Mouse (Mus musculus): ENCODE results near the gene D630003M21Rik. TPM values are rescaled to one million over a fixed set of nuclear protein-coding genes. Genes with fewer than 3 reads are reported as not detected.
A peak's percentile ranks its signal among the peaks of the same experiment; 100 is the strongest.

The D630003M21Rik gene
- total RNA-seq, 2 experiments from 2014 or later = 3.5 to 3.7 TPM

DNA sequence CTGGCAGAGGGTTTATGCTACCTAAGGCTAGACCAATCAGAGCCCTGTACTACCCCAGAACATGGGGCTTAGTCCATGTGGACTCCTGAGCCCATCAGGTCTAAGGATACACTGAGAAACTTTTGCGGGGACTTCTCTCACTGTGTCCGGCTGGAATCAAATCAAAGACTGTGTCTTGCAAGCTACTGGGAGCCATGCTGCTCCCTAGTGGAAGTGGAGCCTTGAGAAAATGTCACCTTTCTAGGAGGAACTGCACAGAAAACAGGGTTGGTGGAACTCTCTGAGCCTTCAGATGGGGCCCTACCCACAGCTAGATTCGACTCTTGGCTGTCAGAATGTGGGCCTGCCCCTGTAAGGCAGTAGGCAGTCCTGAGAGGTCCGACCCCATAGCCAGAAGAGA is 18.5 kb downstream of the D630003M21Rik start:
- DNase-seq (ENCODE audit: extremely low spot score in 1 of 2, low spot score in 2 of 2) = peak in 1 of 2 experiments; percentile 43

DNA sequence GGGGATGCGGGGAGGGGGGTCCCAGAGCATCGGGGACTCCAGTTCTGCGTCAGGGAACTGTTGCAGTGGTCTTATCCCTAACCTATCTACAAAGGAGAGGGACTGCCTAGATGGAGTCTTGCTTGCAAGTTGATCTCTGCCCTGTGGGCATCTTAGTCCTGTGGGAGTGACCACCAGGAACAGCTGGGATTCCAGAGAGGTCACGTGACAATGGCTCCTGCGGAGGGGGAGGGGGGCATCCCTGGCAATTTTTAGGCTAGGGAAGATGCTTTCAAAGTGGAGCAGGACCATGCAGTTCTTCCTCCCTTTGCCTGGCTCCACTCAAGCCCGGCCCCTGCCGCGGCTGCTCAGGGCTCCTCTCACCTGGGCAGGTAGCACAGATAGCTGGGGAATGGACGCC is 19.2 kb downstream of the D630003M21Rik start:
- H3K4me3 ChIP-seq = no peak overlapping the region
- no peak for TF ChIP-seq CTCF (IDR thresholded peaks at IDR 0.05)
- DNase-seq (ENCODE audit: extremely low spot score in 1 of 2, low spot score in 2 of 2) = no peak
- no peak overlapping the region for H3K27ac ChIP-seq
- intact Hi-C loops (cut with DNase I) = loop anchor here (2.0 to 10.0 kb wide), 3 partner anchors 131 to 575 kb away; no protein-coding TSS in a partner anchor

More for the DNA sequence above, 18.5 kb downstream of the D630003M21Rik start:
- Histone ChIP-seq H3K4me3 (no peak overlapping the region), H3K27ac (no peak overlapping the region)
- intact Hi-C loops (cut with DNase I) = loop anchor here (2.0 kb wide), 2 partner anchors 130 to 138 kb away; no protein-coding TSS in a partner anchor
- TF ChIP-seq CTCF (IDR thresholded peaks at IDR 0.05) = peak; percentile 50

DNA sequence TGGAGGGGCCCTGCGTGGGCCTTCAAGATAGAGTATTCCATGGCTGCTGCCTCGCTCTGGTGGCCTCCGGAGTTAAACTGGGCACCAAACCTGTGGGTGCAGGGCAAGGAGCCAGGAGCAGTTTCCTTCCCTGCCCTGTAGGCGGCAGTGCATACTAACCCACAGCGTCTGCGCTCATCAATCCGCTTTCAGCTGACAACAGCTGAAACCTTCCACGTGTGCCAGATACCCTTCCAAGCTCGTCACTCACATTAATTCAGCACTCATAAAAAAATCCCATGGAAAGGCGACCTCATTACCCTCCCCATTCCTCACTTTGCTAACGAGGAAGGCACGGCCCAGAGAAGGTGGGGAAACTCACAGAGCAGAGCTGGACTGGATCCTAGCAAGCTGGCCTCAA is 21.2 kb downstream of the D630003M21Rik start:
- no peak overlapping the region for H3K4me3 ChIP-seq
- DNase-seq (ENCODE audit: extremely low spot score in 1 of 2, low spot score in 2 of 2) = peak; percentile 61 to 78
- no peak overlapping the region for H3K27ac ChIP-seq
- intact Hi-C loops (cut with DNase I) = loop anchor here (1.0 to 10.0 kb wide), 2 partner anchors 51 to 573 kb away; no protein-coding TSS in a partner anchor
- TF ChIP-seq CTCF (IDR thresholded peaks at IDR 0.05) = peak; percentile 91

DNA sequence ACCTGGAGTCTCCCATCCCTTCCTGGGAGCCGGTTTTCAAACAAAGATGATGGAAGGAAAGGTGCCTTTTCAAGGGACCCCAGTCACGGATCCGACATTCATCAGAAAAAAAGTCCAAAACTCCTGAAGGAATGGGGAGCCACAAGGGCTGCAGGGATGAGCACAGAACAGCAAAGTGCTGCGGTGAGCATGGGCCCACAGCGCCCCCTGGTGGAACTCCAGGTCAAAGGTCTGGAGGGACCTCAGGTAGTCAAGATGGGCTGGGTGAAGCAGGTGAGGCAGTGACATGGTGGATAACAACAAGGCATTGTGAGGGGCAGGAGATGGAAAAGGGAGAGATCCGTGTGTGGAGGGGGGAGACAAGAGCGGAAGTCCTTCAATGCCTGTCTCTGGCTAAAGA is 24.9 kb downstream of the D630003M21Rik start:
- Histone ChIP-seq H3K27ac (no peak overlapping the region), H3K4me3 (no peak overlapping the region)
- TF ChIP-seq CTCF (IDR thresholded peaks at IDR 0.05) = peak; percentile 98
- intact Hi-C loops (cut with DNase I) = loop anchor here (1.0 to 10.0 kb wide), 5 partner anchors 97 to 599 kb away; no protein-coding TSS in a partner anchor
- peak; percentile 69 to 83 for DNase-seq (ENCODE audit: extremely low spot score in 1 of 2, low spot score in 2 of 2)

DNA sequence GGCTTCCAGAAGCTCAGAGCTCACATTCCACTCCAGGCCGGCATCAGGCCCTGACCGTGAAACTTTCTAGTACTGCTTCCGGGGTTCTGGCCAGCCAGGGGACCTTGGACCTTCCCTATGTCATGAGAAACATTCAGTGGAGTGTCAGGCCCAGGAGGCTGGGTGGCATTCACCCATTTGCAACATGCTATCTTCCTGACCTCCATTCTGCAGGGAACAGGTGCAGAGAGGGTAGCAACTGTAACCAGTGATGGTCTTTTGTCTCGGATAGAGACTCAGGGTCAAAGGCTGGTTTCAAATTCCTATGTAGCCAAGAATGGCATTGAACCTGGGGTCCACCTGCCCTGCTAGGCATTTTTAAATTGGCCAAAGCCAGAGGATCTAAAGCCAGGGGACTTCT is 25.3 kb downstream of the D630003M21Rik start:
- Histone ChIP-seq H3K4me3 (no peak overlapping the region), H3K27ac (no peak overlapping the region)
- DNase-seq (ENCODE audit: extremely low spot score in 1 of 2, low spot score in 2 of 2) = no peak
- intact Hi-C loops (cut with DNase I) = loop anchor here (1.0 to 10.0 kb wide), 5 partner anchors 96 to 598 kb away; no protein-coding TSS in a partner anchor
- no peak for TF ChIP-seq CTCF (IDR thresholded peaks at IDR 0.05)

DNA sequence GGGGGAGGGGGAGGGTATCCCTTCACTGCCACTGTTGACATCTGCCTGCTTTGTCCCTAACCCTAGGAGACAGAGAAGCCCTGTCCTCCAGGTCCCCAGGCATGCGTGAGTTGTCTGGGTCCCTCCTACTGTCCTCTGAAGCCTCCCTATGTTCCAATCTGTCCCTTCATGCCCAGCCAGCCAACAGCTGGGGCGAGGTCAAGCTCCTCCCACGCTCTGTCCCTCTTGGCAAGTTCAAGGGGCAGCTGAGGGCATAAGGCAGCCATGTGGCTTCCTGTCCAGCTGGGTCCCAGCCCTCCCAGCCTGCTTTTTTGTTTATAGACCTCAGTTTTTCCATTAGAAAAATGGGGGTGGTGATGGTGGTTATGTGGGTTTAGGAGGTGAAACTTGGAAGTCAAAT is 29.7 kb downstream of the D630003M21Rik start:
- TF ChIP-seq CTCF (IDR thresholded peaks at IDR 0.05) = no peak
- H3K4me3 ChIP-seq = no peak overlapping the region
- no peak for DNase-seq (ENCODE audit: extremely low spot score in 1 of 2, low spot score in 2 of 2)
- no peak overlapping the region for H3K27ac ChIP-seq
- intact Hi-C loops (cut with DNase I) = no loop called here

DNA sequence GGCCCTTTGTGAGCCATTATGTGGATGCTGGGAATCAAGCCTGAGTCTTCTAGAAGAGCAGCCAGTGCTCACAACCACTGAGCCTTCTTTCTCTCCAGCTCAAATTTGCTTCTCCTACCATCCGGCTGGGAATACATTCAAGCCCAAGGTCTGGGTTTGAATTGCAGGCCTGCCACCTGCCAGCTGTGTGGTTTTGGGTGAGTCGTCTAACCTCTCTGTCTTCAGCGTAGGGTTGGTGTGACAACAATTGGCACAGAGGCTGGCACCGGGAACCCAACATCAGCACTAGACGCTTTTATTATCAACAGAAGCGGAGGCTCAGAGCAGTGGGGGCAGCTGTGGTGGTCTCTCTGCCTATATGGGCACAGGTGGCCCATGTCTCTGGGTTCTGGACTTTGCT is 30.2 kb downstream of the D630003M21Rik start:
- no peak for TF ChIP-seq CTCF (IDR thresholded peaks at IDR 0.05)
- no peak overlapping the region for H3K27ac ChIP-seq
- no peak overlapping the region for H3K4me3 ChIP-seq
- no peak for DNase-seq (ENCODE audit: extremely low spot score in 1 of 2, low spot score in 2 of 2)
- intact Hi-C loops (cut with DNase I) = no loop called here

DNA sequence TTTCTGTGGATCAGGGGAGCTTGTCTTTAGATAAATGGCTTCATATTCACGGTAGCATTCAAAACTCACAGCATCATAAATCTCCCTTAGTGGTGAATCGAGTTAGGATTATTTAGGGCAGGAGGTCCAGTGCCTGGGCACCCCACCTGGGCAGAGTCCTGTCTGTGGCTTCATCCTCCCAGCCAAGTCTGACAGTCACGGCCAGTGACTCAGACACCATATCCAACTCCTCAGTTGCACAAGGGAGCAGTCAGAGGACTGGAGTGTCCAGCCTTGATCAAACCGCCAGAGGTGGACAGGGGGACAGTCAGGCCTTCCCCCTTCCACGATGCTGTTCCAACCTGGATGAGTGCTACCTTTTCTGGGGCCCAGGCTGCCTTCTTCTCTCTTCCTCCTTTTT is 31.1 kb downstream of the D630003M21Rik start:
- Histone ChIP-seq H3K4me3 (no peak overlapping the region), H3K27ac (no peak overlapping the region)
- intact Hi-C loops (cut with DNase I) = no loop called here
- DNase-seq (ENCODE audit: extremely low spot score in 1 of 2, low spot score in 2 of 2) = no peak
- TF ChIP-seq CTCF (IDR thresholded peaks at IDR 0.05) = no peak

DNA sequence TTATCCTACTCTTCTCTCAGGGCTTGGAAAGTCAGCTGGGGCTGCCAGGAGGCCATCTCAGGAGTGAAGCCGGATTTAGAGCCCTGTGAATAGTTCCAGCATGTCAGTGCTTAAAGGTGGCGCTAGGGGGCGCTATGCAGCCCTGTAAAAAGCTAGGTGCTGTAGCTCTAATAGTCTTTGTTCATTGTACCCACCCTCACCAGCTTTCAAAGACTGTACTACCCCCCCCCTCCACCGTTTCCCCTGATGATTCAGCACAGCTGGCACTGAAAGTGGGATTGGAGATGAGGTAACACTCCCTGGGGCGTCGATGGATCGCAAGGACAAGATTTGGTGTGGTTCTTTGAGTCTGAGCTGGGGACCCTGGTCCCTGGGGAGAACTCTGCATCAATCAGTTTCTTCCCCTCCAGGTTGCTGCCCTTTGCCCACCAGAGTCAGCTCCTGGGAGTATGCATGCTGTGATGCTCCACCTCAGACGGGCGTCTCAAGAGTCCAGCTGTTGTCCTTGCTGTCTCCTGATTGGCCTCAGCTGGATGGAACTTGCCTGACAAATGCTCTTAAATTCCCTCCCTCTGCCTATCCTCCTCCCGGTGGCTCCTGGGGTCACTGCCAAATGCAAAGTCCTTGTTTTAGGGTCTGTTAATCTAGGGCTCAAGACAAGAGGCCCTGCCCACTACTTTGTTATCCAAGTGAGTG is 33.9 kb downstream of the D630003M21Rik start:
- H3K4me3 ChIP-seq = no peak overlapping the region
- intact Hi-C loops (cut with DNase I) = no loop called here
- H3K27ac ChIP-seq = no peak overlapping the region
- DNase-seq (ENCODE audit: extremely low spot score in 1 of 2, low spot score in 2 of 2) = peak; percentile 37 to 41
- peak; percentile 78 for TF ChIP-seq CTCF (IDR thresholded peaks at IDR 0.05)

DNA sequence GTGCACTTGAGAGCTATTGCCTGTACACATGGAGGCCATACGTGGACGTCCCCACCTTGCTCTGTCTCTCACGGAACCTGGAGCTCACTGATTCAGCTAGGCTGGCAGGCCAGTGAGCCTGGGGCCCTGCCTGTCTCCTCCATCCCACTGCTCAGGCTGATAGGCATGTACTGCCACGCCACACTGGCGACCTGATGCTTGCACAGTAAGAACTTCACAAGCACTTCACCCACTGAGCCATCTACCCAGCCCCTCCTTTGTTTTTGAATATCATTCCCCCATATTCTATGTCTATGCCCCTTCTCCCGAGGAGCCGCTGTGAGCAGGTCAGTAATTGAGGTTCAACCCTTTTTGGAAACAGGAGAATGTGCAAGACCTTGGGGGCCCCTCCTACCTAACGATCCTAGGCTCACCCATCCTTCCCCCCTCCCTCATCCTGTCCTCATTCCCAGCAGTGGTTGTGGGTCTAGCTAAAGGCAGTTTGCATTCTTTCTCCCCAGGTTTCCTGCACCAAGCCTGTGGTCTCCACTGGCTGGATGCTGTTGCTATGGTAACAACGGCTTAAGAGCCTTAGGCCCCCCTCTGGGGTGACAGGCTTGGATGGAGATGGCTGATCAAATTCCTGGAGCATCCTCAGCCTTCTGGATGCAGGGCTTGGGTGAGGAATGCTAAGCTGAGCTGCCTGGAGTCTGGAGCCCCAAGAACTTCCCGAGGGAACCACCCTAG is 35.2 kb downstream of the D630003M21Rik start:
- DNase-seq (ENCODE audit: extremely low spot score in 1 of 2, low spot score in 2 of 2) = no peak
- intact Hi-C loops (cut with DNase I) = no loop called here
- no peak overlapping the region for H3K4me3 ChIP-seq
- no peak for TF ChIP-seq CTCF (IDR thresholded peaks at IDR 0.05)
- H3K27ac ChIP-seq = no peak overlapping the region

DNA sequence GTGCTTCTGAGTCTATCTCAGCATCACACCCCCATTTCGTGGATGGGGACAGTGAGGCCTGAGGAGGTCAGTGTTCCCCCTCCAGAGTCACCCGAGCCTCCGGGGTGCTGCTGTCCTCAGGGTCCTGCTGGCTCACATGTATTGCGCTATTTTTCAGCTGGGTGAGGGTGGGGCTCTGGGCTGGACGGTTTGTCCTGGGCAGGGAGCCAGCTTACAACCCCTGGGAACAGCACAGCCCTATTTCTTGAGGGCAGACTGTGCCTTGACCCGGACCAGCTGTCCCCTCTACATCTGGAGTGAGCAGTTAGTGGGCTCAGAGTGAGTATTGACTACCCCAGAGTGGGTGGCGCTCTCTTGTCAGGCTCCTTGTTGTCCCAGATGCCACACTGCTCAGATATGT is 37.9 kb downstream of the D630003M21Rik start:
- intact Hi-C loops (cut with DNase I) = no loop called here
- no peak overlapping the region for H3K4me3 ChIP-seq
- no peak for DNase-seq (ENCODE audit: extremely low spot score in 1 of 2, low spot score in 2 of 2)
- H3K27ac ChIP-seq = no peak overlapping the region
- no peak for TF ChIP-seq CTCF (IDR thresholded peaks at IDR 0.05)

DNA sequence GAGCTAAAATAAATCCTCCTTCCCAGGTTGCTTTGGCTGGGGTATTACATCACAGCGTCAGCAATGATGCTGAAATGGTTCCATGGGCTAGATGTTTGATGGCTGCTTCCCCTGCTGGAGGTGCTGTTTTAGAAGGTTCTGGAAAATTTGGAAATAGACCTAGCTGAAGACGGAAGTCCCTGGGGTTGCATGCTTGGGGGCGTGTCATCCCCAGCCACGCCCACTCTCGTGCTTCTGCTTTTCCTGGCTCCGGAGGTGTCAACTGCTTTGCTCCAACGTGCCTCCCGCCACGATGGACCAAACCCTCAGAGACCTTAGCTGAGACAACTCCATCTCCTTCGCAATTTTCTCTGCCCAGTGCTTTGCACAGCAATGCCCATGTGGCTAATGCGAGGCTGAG is 39.6 kb downstream of the D630003M21Rik start:
- intact Hi-C loops (cut with DNase I) = no loop called here
- Histone ChIP-seq H3K4me3 (no peak overlapping the region), H3K27ac (no peak overlapping the region)
- no peak for TF ChIP-seq CTCF (IDR thresholded peaks at IDR 0.05)
- no peak for DNase-seq (ENCODE audit: extremely low spot score in 1 of 2, low spot score in 2 of 2)

Data from left cerebral cortex, adult 2 months (tissue).